Mouse (Mus musculus): ENCODE measurements around the gene Foxf2.

DNA sequence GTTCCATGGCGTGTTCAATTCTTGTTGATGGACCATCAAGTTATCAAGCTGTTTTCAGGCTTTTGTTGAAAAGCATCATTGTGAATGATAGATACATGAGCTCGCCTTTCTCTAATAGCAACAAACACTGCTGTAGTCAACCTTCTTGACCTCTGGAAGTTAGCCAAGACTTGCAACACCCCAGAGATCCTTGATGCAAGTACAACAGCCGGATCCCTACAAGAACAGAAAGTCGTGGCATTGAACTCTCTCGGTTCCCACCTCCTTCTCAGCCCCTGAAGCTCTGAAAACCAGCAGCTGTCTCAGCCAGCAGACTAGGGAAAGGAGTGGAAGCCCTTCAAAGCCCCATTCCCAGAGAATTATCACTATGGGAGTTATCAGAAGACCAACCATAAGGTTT, 38.3 kb upstream of the Foxf2 start:
- TF ChIP-seq MAX (IDR thresholded peaks at IDR 0.05; ENCODE audit: low read depth), result no peak
- TF ChIP-seq POLR2A (IDR thresholded peaks at IDR 0.05; ENCODE audit: insufficient read length, low read depth), result no peak
- no peak for TF ChIP-seq TCF3 (IDR thresholded peaks at IDR 0.05; ENCODE audit: insufficient read length, low read depth)

All from myocyte (in vitro differentiated cells).